Mouse (Mus musculus) hematopoietic stem cell, adult 5-6 weeks (primary cell): ENCODE measurements around the gene Atad5. TPM values are rescaled to one million over a fixed set of nuclear protein-coding genes. Genes with fewer than 3 reads are reported as not detected.
A peak's percentile ranks its signal among the peaks of the same experiment; 100 is the strongest.

Source experiments
- ATAC-seq, 2 experiments: fragments of 125-278 bp in 1 of 2; replicated peaks in 1 of 2; 2 replicates each; pipeline ENCODE4 v1.8.0; 2016 to 2017; ENCODE audit warnings: inconsistent platforms in 2 of 2, mild to moderate bottlenecking in 2 of 2, moderate number of reproducible peaks in 2 of 2, low read depth in 1 of 2, moderate TSS enrichment in 1 of 2; ENCODE audit not compliant: low FRiP score in 2 of 2, poor library complexity in 2 of 2, severe bottlenecking in 2 of 2, insufficient read depth in 1 of 2, low TSS enrichment in 1 of 2
- total RNA-seq: library from RNA; stranded (forward); fragments of 172-1452, 232-1000 nt; gene quantifications from 2 replicates; pipeline ENCODE4 v1.2.3, GENCODE M21; 2017

Atad5 gene
- total RNA-seq, 1 experiment from 2014 or later = 38.5 TPM

DNA sequence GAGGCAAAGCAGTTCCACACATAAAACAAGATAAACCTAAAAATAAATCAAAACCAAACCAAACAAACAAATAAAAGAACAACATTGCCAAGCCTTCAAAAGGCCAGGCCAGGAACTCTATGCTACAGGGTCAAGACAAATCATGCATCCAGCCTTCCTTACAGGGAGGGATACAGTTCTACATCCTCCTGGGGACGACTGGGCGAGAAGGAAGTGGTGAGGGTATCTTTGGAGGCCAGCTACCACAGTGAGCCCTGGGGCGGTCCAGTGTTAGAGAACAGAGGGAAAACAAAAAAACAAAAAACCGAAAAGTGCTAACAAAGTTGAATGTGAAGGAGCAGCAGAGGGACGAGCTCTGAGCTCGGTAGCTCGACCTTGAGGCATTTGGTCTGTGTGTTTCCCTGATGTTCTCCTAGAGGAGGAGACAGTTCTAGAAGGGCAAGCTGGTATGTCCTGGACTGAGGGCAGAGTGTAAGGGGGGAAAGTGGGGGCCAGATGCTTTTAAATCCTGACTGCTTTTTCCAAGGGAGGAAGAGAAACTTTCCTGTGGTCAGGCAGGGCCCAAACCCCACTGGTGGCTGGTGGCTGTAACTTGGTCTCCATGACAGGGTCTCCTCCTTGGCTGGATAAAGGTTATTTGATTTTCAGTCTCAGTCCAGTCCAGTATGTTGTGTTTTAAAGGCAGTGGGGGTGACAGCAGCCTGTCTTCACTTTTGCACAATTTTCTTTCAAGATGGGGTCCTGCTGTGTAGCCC, 74.3 kb downstream of the Atad5 start:
- peak; percentile 37 to 62; a peak in 3 of 4 replicates for ATAC-seq

DNA sequence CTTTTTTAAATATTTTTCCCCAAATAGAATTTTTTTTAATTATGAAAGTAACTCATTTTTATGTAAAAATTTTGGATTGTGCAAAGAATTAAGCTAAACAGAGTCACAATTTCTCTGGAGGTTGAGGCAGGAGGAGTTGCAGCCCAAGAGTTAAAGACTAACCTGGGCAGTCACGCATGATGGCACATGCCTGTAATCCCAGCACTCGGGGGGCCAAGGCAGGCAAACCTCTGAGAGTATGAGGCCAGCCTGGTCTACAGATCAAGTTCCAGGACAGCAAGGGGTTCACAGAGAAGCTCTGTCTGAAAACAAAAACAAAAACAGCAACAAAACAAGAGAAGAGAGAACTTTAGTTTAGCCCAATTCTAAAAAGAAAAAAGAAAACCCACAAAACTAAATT, 75.0 kb downstream of the Atad5 start:
- no peak for ATAC-seq

DNA sequence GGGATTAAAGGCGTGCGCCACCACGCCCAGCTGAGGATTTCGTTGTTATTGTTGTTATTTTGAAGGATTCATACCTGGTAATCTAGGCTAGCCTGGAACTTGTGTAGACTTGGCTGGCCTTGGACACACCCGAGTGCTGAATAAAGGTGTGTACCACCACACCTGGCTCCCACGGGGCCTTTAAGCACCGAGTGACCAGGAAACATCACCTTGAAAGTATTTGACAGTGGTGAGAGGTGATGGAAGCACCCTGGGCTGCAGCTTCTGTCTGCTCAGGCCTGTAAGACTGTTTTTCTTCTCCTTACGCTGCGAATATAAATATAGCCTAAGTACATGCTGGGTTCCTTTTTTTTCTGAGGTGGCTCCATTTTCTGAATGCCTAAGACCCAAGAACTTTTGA, 78.9 kb downstream of the Atad5 start:
- no peak for ATAC-seq

DNA sequence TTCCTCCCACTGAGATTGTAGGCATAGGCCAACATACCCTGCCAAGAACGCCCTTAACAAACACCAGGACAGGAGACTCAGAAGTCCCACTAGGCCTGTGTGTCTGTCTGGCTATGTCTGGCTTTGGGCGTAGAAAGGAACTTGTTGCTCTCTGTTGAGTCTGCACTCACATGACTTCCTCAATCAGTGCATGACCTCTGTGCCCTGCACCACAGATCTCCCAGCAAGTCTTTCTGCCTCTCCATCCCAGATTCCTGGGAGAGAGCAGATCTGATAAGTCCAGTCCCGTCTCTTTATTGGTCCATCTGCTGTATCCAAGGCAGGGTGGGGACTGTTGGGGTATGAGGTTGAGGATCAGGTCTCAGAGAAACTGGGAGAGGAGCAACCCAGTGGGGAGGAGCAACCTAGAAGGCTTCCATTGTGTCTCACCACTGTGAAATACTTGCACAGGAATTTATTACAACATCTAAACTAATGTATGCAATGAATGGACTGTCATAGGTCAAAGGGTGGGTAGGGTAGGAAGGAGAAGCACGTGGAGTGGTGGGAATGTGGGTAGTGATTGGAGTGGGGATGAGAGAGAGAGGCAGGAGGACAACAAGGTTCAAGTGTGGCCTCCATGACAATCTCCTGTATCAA, 79.5 kb downstream of the Atad5 start:
- no peak for ATAC-seq

DNA sequence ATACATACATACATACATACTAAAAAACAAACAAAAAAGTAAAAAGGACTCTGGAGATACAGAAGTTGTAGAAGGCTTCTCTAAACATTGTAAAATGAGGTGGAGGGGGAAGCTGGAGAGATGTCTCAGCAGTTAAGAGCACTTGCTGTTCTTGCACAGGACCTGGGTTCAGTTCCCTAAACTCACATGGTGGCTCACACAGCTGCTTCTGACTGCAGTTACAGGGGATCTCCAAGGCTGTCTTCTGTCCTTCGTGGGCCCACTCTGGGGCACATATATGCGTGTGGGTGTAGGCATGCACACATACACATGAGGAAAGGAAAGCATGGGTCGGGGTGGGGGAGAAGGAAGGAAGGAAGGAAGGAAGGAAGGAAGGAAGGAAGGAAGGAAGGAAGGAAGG, 80.4 kb downstream of the Atad5 start:
- ATAC-seq = no peak

DNA sequence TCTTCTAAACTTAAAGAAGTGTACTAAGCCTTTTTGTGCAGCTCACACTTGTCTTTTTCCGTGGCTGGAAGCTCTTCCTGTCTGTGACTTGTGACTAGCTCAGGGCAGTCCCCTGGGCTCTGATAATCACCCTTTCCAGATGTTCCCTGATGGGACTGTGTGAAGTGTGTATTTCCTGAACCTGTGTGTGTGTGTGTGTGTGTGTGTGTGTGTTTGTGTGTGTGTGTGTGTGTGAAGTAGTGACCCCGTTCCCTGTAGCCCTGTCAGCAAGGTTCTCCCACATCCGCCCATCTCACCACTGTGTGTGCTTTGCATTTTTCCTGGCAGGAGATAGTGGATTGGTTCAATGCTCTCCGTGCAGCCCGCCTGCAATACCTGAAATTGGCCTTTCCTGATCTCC, 81.2 kb downstream of the Atad5 start:
- no peak for ATAC-seq

DNA sequence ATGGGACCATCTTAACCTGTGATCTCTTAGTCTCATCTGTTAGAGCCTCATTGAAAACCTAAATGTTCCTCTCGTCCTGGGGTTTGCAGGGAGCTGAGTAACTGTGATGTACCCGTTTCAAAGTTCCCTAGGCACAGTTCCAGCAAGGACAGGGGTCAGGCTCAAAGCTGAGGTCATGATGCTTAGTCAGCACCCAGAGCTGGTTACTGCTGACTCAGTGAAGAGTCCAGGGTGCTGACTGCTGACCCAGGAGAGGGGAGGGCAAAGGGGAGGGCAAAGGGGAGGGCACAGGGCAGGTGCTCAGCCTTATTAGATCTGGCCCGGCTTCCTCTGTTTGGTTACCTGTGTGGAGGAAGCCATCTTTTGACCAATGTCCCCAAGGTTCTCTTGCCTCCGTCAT, 82.7 kb downstream of the Atad5 start:
- ATAC-seq = no peak

DNA sequence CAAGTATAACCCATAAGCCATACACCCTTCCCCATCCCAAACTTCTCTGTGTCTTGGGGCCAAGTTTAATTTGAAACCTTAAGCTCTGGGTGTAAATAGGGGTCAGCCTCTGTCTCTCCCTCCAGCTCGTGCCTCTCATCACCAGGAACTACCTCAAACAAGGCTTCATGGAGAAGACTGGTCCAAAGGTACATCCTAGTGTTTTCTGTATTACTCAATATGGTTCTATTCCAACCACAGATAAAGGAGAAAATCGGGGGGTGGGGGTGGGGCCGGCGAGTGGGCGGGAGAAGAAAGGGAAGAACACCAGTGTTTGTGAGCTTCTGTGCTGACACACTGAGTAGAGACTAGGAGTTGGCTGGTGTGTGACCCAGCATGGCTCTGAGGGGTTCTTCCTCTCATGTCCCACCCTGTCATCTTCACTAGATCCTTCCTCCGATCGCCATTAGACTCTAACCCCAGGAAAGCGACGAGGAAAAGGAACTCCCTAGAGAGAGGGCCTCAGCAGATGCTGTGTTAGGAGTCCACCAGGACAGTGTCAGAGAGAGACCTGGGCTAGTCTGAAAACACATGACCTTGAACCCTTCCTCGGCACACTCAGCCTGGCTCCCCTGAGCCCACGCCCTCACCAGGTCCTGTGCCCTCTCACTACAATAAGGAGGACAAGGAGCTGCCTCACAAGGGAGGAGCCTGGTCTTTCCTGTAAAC, 84.9 kb downstream of the Atad5 start:
- no peak for ATAC-seq

DNA sequence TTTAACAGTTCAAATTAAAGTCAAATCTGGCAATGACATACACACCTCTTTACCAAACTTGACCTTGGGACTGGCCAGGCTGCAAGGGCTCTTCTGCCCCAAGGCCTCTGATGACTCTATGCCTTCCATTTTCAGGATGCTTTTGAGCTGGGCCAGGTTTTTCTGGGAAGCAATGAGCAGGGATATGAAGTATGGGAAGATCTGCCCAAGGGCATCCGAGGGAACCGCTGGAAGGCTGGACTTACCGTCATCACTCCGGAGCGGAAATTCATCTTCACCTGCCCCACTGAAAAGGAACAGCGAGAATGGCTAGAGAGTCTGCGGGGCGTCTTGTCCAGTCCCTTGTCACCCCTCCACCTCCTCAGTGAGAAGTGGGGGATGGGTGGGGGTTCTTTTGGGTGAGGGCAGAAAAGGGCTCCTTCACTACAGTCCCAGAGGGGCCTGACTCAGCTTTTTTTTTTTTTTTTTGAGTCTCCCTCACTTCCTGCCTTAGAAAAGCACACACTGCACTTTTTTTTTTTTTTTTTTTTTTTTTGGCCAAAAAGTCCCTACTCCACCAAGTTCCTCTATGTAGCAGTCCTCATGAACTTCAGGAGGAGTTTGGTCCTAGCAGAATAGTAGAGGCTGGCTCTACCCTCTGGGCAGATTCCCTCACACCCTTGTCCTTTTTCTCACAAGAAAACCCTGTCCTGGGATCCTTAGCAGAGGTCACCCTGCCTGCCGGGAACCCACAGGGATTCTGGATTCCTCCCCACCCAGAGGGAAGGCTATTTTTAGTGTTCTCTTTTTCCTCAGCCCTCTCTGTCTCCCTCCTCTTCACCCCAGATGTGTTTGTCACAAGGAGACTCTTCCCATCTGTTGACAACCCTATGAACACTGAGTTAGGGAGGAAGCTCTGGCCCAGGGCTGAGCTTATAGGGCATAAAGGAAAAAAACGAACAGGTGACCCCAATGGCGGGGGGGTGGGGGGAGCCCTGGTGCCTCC, 88.0 kb downstream of the Atad5 start:
- peak; percentile 39 to 59; a peak in 3 of 4 replicates for ATAC-seq

DNA sequence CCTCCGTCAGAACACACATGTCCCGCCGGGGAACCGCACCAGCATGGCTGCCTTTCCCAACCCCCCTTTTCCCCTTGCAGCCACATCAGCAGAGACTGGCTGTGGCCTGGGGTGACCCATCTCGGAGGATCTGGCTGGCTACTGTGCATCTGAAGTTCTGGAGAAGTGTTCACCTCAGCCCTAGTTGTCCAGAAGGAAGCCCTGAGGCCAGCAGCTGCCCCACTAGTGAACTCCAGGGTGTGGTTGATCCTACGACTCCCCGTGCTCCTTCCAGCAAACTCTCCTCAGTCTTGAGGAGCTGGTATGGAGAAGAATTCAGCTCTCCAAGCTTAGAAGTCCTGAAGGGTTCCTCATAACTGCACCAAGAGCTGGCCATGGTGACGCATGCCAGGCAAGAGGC, 89.1 kb downstream of the Atad5 start:
- no peak for ATAC-seq

DNA sequence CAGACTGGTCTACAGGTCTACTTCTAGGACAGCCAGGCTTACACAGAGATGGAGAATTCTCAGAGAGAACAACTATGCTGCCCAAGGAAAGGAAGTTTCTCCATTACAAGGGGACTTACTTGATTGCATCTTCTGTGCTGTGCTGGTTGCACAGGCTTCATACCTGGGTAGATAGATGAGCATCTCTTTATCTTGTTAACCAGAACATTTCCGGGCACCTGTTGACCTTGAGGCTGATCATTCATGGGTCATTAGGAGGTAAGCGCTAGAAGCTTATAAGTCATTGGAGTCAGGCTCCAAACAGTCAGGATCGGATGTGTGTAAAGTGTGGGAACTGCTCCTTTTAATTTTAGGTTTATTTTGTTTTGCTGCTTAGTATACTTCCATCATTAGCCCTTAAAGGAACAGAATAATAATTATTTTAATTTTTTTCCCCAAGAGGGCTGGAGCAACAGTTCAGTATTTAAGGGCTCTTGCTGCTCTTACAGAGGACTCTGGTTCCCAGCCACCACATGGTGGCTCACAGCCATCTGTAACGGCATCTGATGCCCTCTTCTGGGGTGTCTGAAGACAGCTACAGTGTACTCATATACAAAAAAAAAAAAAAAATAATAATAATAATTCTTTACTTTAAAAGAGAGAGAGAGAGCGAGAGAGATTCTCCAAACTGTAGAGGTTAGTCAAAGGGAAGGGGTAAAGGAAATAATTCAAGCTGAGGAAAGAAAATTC, 92.0 kb downstream of the Atad5 start:
- no peak for ATAC-seq

DNA sequence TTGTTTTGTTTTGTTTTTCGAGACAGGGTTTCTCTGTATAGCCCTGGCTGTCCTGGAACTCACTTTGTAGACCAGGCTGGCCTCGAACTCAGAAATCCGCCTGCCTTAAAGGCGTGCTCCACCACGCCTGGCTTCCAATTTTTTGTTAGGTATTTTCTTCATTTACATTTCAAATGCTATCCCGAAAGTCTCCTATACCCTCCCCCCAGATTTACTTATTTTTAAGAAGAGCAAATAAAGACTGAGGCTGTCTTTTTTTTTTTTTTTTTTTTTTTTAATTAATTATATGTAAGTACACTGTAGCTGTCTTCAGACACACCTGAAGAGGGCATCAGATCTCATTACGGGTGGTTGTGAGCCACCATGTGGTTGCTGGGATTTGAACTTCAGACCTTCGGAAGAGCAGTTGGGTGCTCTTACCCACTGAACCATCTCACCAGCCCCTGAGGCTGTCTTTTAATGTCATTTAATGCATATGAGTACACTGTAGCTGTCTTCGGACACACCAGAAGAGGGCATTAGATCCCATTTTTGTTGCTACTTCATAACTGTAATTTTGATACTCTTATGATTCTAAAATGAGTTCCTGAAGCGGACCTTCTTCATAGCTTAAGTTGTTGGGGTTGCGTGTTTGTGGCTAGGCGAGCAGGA, 94.0 kb downstream of the Atad5 start:
- peak; percentile 46 to 55; a peak in 3 of 4 replicates for ATAC-seq

DNA sequence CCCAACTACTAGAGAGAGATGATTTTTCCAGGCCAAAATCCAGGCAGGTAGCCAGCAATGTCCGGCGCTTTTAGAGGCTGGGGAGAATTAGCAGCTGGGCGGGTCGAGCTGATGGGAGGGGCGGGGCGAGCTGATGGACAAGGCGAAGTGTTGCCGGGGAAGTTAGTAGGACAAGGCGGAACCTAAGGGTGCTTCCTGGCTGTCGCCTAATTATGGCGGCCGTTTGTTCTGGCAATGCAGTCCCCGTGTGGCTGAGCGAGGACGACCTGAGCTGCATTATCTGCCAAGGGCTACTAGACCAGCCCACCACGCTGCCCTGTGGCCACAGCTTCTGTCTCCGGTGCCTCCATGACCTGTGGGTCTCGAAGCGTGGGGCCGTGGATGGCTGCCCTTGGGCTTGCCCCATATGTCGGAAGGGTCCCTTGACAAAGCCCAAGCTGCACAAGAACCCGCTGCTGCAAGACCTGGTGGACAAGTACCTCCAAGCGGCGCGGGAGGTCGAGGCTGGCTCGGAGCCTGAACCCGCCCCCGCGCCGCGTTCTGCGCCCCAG, 94.6 kb downstream of the Atad5 start, which contains the start of gene Rnf135:
TSS of gene Rnf135 (plus strand) at position 147 of the 551 bp plus-strand sequence.
- peak; percentile 100 for ATAC-seq

DNA sequence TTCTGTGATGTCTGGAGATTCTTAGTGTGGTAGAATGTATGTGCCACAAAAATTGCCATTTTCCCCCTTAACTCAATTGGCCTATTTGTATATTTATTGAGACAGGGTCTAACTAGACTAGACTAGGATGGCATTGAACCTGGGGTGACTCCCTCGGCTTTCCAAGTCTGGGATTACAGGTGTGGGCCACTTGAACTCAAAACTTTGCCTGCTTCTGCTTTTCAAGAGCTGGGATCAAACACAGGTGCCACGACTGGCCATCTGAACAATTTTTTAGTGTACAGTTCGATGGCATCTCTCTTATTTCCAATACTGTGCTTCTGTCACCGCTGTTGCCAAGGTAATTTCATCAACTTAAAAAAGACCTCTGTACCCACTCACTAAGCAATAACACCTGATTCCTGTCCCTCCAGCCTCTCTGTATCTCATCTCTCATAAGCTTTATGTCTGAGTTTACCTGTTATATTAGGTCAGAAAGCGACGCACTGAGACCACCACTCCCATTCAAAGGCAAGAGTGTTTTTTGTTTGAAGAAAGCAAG, 95.4 kb downstream of the Atad5 start:
- no peak for ATAC-seq
